Mouse (Mus musculus): Measurements from ENCODE around the gene Unc93b1. TPM values are rescaled to one million over a fixed set of nuclear protein-coding genes. Genes with fewer than 3 reads are reported as not detected.
A peak's percentile ranks its signal among the peaks of the same experiment; 100 is the strongest.

The Unc93b1 gene
- total RNA-seq, 4 experiments from 2014 or later = 13.4 to 30.8 (median 20.0) TPM

- DNase-seq (ENCODE audit: low spot score in 2 of 2) = no peak
These were observed 48.7 kb downstream of the Unc93b1 start for GRCm38 (mm10) chr19:3983527-3984200.

GRCm38 (mm10) chr19:3985261-3985681 lies 50.3 kb downstream of the Unc93b1 start:
- DNase-seq (ENCODE audit: low spot score in 2 of 2) = no peak

GRCm38 (mm10) chr19:3986334-3986733 lies 51.3 kb downstream of the Unc93b1 start, which contains the start of gene Acy3:
Acy3 (plus strand) TSS chr19:3986570.
- peak; percentile 34 to 43 for DNase-seq (ENCODE audit: low spot score in 2 of 2)

- no peak for DNase-seq (ENCODE audit: low spot score in 2 of 2)
These were observed 53.1 kb downstream of the Unc93b1 start for GRCm38 (mm10) chr19:3988066-3988465.

- DNase-seq (ENCODE audit: low spot score in 2 of 2) = no peak
These were observed 53.8 kb downstream of the Unc93b1 start for GRCm38 (mm10) chr19:3988750-3989149.

GRCm38 (mm10) chr19:3990804-3991203 lies 55.8 kb downstream of the Unc93b1 start:
- no peak for DNase-seq (ENCODE audit: low spot score in 2 of 2)

GRCm38 (mm10) chr19:3991562-3991961 lies 56.6 kb downstream of the Unc93b1 start:
- DNase-seq (ENCODE audit: low spot score in 2 of 2) = no peak

GRCm38 (mm10) chr19:3991966-3992365 lies 57.0 kb downstream of the Unc93b1 start:
- no peak for DNase-seq (ENCODE audit: low spot score in 2 of 2)

- no peak for DNase-seq (ENCODE audit: low spot score in 2 of 2)
These were observed 57.4 kb downstream of the Unc93b1 start, which contains the start of gene Tbx10 for GRCm38 (mm10) chr19:3992416-3992815. Tbx10 (plus strand) TSS chr19:3992752.

GRCm38 (mm10) chr19:3994932-3995331 lies 59.9 kb downstream of the Unc93b1 start:
- no peak for DNase-seq (ENCODE audit: low spot score in 2 of 2)

GRCm38 (mm10) chr19:3995505-3995904 lies 60.5 kb downstream of the Unc93b1 start:
- DNase-seq (ENCODE audit: low spot score in 2 of 2) = no peak

GRCm38 (mm10) chr19:3996106-3996505 lies 61.1 kb downstream of the Unc93b1 start:
- DNase-seq (ENCODE audit: low spot score in 2 of 2) = no peak

- DNase-seq (ENCODE audit: low spot score in 2 of 2) = no peak
These were observed 61.8 kb downstream of the Unc93b1 start for GRCm38 (mm10) chr19:3996747-3997146.

GRCm38 (mm10) chr19:3997231-3997630 lies 62.2 kb downstream of the Unc93b1 start:
- DNase-seq (ENCODE audit: low spot score in 2 of 2) = no peak

- DNase-seq (ENCODE audit: low spot score in 2 of 2) = no peak
These were observed 63.3 kb downstream of the Unc93b1 start for GRCm38 (mm10) chr19:3998335-3998734.

Other genes with a start within 250 kb of the Unc93b1 start
- 10 to 100 TPM in 1 of 4 experiments, 1 to 10 TPM in 3; 7.9 to 10.6 (median 8.4) TPM for gene Lrp5, start 248.6 kb upstream of the Unc93b1 start, total RNA-seq (2022)
- gene 1810055G02Rik, start 226.9 kb upstream of the Unc93b1 start, total RNA-seq (2022) = 10 to 100 TPM; 25.9 to 28.3 (median 26.3) TPM
- 10 to 100 TPM; 46.2 to 53.0 (median 50.5) TPM for gene Kmt5b, start 167.8 kb upstream of the Unc93b1 start, total RNA-seq (2022)
- gene Chka, start 83.4 kb upstream of the Unc93b1 start, total RNA-seq (2022) = 10 to 100 TPM; 68.4 to 87.2 (median 76.7) TPM
- gene Tcirg1, start 28.1 kb upstream of the Unc93b1 start, total RNA-seq (2022) = 10 to 100 TPM; 14.9 to 26.1 (median 21.5) TPM
- gene Ndufs8, start 22.4 kb upstream of the Unc93b1 start, total RNA-seq (2022) = 100 to 1,000 TPM; 136 to 159 (median 145) TPM
- 1 to 10 TPM; 3.4 to 5.5 (median 5.1) TPM for gene Aldh3b1, start 5.4 kb upstream of the Unc93b1 start, total RNA-seq (2022)
- gene Aldh3b3, start 23.5 kb downstream of the Unc93b1 start, total RNA-seq (2022) = under 1 TPM in 2 of 4 experiments, not detected in 2; 0.44 to 0.50 TPM
- gene Aldh3b2, start 37.1 kb downstream of the Unc93b1 start, total RNA-seq (2022) = 1 to 10 TPM in 1 of 4 experiments, under 1 TPM in 3; 0.80 to 1.3 (median 0.91) TPM
- 1 to 10 TPM; 2.9 to 5.0 (median 4.5) TPM for gene Acy3, start 51.4 kb downstream of the Unc93b1 start, total RNA-seq (2022)
- not detected for gene Tbx10, start 57.6 kb downstream of the Unc93b1 start, total RNA-seq (2022)
- gene Nudt8, start 65.4 kb downstream of the Unc93b1 start, total RNA-seq (2022) = 10 to 100 TPM in 1 of 4 experiments, 1 to 10 TPM in 3; 7.4 to 10.5 (median 8.9) TPM
- 1 to 10 TPM in 2 of 4 experiments, under 1 TPM in 2; 0.76 to 1.3 (median 1.1) TPM for gene Gm49405, start 65.4 kb downstream of the Unc93b1 start, total RNA-seq (2022)
- gene Doc2g, start 68.1 kb downstream of the Unc93b1 start, total RNA-seq (2022) = 10 to 100 TPM in 1 of 4 experiments, 1 to 10 TPM in 3; 3.9 to 11.7 (median 4.1) TPM
- 100 to 1,000 TPM; 243 to 273 (median 258) TPM for gene Ndufv1, start 77.6 kb downstream of the Unc93b1 start, total RNA-seq (2022)
- 100 to 1,000 TPM; 405 to 436 (median 416) TPM for gene Gstp1, start 102.8 kb downstream of the Unc93b1 start, total RNA-seq (2022)
- 10 to 100 TPM; 43.0 to 73.3 (median 55.7) TPM for gene Gstp2, start 110.8 kb downstream of the Unc93b1 start, total RNA-seq (2022)
- gene Gstp3, start 124.4 kb downstream of the Unc93b1 start, total RNA-seq (2022) = not detected
- not detected for gene Cabp2, start 146.4 kb downstream of the Unc93b1 start, total RNA-seq (2022)
- gene Cdk2ap2, start 162.0 kb downstream of the Unc93b1 start, total RNA-seq (2022) = 10 to 100 TPM; 20.2 to 28.9 (median 23.4) TPM
- 100 to 1,000 TPM; 199 to 206 (median 205) TPM for gene Pitpnm1, start 164.8 kb downstream of the Unc93b1 start, total RNA-seq (2022)
- 100 to 1,000 TPM; 120 to 143 (median 134) TPM for gene Aip, start 190.7 kb downstream of the Unc93b1 start, total RNA-seq (2022)
- under 1 TPM in 1 of 4 experiments, not detected in 3; 0.08 TPM for gene Gpr152, start 204.6 kb downstream of the Unc93b1 start, total RNA-seq (2022)
- under 1 TPM in 3 of 4 experiments, not detected in 1; 0.17 to 0.37 (median 0.34) TPM for gene Cabp4, start 208.8 kb downstream of the Unc93b1 start, total RNA-seq (2022)
- 10 to 100 TPM; 86.9 to 98.0 (median 92.5) TPM for gene Coro1b, start 213.4 kb downstream of the Unc93b1 start, total RNA-seq (2022)
- 1 to 10 TPM; 1.6 to 2.2 (median 1.8) TPM for gene Ptprcap, start 218.4 kb downstream of the Unc93b1 start, total RNA-seq (2022)
- 10 to 100 TPM; 28.6 to 39.6 (median 34.1) TPM for gene Rps6kb2, start 228.2 kb downstream of the Unc93b1 start, total RNA-seq (2022)
- gene Carns1, start 240.3 kb downstream of the Unc93b1 start, total RNA-seq (2022) = 10 to 100 TPM; 12.6 to 15.0 (median 13.4) TPM